ENCODE assay signal across 19 mouse cellular contexts in genomic region chr8:6481966-6482365, GRCm38 (mm10).
DNase-seq lines count a peak whose midpoint lies in the region; ATAC-seq and TF ChIP-seq lines count a peak whose summit lies in the region.
"Had no signal": no experiment of that assay in that cellular context is flagged by ENCODE, and none has a peak within 500 bp of the region (broad histone marks: within the 10 kb centered on the region; RNA-seq: fewer than 3 reads in every experiment).

No protein-coding gene starts in this region.

- no peak for TF ChIP-seq CTCF in left cerebral cortex, adult 2 months (IDR thresholded peaks at IDR 0.05)
- no peak for TF ChIP-seq CTCF in lung, adult 2 months (IDR thresholded peaks at IDR 0.05; ENCODE audit: insufficient read depth, low read length)

- H3K27ac ChIP-seq in left cerebral cortex, adult 2 months: no peak overlapping the region
- H3K27ac ChIP-seq: embryonic facial prominence, embryonic 10.5 days; embryonic facial prominence, embryonic 12.5 days; forebrain, embryonic 13.5 days had no signal

- H3K4me3 ChIP-seq in left cerebral cortex, adult 2 months: no peak overlapping the region
- no peak overlapping the region for H3K4me3 ChIP-seq in lung, adult 2 months (replicated peaks; ENCODE audit: extremely low read depth, low read depth, low read length)
- H3K4me3 ChIP-seq: embryonic facial prominence, embryonic 10.5 days; embryonic facial prominence, embryonic 12.5 days; forebrain, embryonic 13.5 days had no signal

- WGBS in lung, adult 2 months: 44% methylated on average over 1 of the region's 1 CpGs

- no peaks in the 10 kb centered on the region for H3K36me3 ChIP-seq in splenic B cell, adult 2 months (ENCODE audit: control insufficient read depth, insufficient read depth, low read length, poor library complexity, severe bottlenecking)
- H3K36me3 ChIP-seq: embryonic facial prominence, embryonic 10.5 days; embryonic facial prominence, embryonic 12.5 days had no signal

- DNase-seq in splenic B cell, adult 2 months (ENCODE audit: low read depth, low spot score): peak; percentile 3
- DNase-seq in left cerebral cortex, adult 2 months (ENCODE audit: extremely low spot score in 1 of 2, low spot score in 2 of 2): no peak
- DNase-seq in lung, adult 2 months: no peak
- no peak for DNase-seq in kidney, postnatal 14 days
- DNase-seq: adrenal gland, adult 2 months; adrenal gland, postnatal 10 days; adrenal gland, postnatal 25 days; cerebellum, adult 11 months; cerebellum, adult 18-20 months; cerebellum, adult 8-10 months; cerebellum, adult 9-11 months; cerebellum, postnatal 14 days; cerebellum, postnatal 36 days had no signal

- no peaks in the 10 kb centered on the region for H3K27me3 ChIP-seq in splenic B cell, adult 2 months (ENCODE audit: control insufficient read depth, insufficient read depth, low read length, poor library complexity, severe bottlenecking)
- H3K27me3 ChIP-seq: embryonic facial prominence, embryonic 12.5 days; forebrain, embryonic 13.5 days had no signal

- peak; percentile 50 for ATAC-seq in granulocyte monocyte progenitor cell, adult 5-6 weeks (replicated peaks; ENCODE audit: poor library complexity, severe bottlenecking)
- peak; percentile 30; the same call in 1 of the 2 replicates for ATAC-seq in megakaryocyte, adult 5-6 weeks (ENCODE audit: poor library complexity, severe bottlenecking)
- ATAC-seq: forebrain, embryonic 13.5 days; forebrain, embryonic 16.5 days had no signal

- TF ChIP-seq POLR2A in lung, adult 2 months (IDR thresholded peaks at IDR 0.05; ENCODE audit: borderline replicate concordance, extremely low read depth, low read depth, low read length): no peak

- H3K4me1 ChIP-seq in lung, adult 2 months (ENCODE audit: control insufficient read depth, insufficient read depth, low read length): no peaks in the 10 kb centered on the region
- H3K4me1 ChIP-seq: embryonic facial prominence, embryonic 10.5 days; embryonic facial prominence, embryonic 12.5 days; forebrain, embryonic 13.5 days had no signal

- intact Hi-C loops in left cerebral cortex, adult 2 months (cut with DNase I): no loop called here
